Mouse (Mus musculus) neural tube, embryonic 11.5 days (tissue): ENCODE measurements around the gene Mfsd4b1. TPM values are rescaled to one million over a fixed set of nuclear protein-coding genes. Genes with fewer than 3 reads are reported as not detected.

Source experiments
- ATAC-seq: fragments of 200-750 bp; cut with Nextera tagmentation; 2 replicates; pipeline ENCODE4 v1.8.0; 2017; ENCODE audit warnings: moderate number of reproducible peaks, mild to moderate bottlenecking, moderate TSS enrichment, moderate library complexity; ENCODE audit not compliant: insufficient read depth, low FRiP score, low TSS enrichment
- DNase-seq: peaks from one replicate; pipeline ENCODE4 v3.0.0-alpha.2; 2015; ENCODE audit warnings: low spot score
- H3K27ac ChIP-seq: fragments of 300-500 bp; sonication (generic); 2 replicates; pipeline ENCODE4 v1.5.1; 2014; ENCODE audit warnings: low read depth, mild to moderate bottlenecking, low read length
- H3K27me3 ChIP-seq: fragments of 300-500 bp; sonication (generic); 2 replicates; pipeline ENCODE4 v1.6.1; 2014; ENCODE audit warnings: mild to moderate bottlenecking, low read length, mixed read lengths; ENCODE audit not compliant: control insufficient read depth, insufficient read depth
- H3K36me3 ChIP-seq: fragments of 300-500 bp; sonication (generic); 2 replicates; pipeline ENCODE4 v1.6.1; 2014; ENCODE audit warnings: mild to moderate bottlenecking, low read length, moderate library complexity, mixed read lengths; ENCODE audit not compliant: control insufficient read depth, insufficient read depth
- H3K4me1 ChIP-seq: fragments of 300-500 bp; sonication (generic); 2 replicates; pipeline ENCODE4 v1.6.1; 2014; ENCODE audit warnings: low read length, mixed read lengths; ENCODE audit not compliant: control insufficient read depth, insufficient read depth
- H3K4me2 ChIP-seq: fragments of 300-500 bp; sonication (generic); 2 replicates; pipeline ENCODE4 v1.6.1; 2014; ENCODE audit warnings: low read depth, mild to moderate bottlenecking, moderate library complexity
- H3K4me3 ChIP-seq: fragments of 300-500 bp; sonication (generic); 2 replicates; pipeline ENCODE4 v1.5.1; 2014; ENCODE audit warnings: low read depth, low read length
- H3K9ac ChIP-seq: fragments of 300-500 bp; sonication (generic); 2 replicates; pipeline ENCODE4 v1.6.1; 2014; ENCODE audit warnings: mild to moderate bottlenecking, low read length
- H3K9me3 ChIP-seq: fragments of 300-500 bp; sonication (generic); 2 replicates; pipeline ENCODE4 v1.6.1; 2016; ENCODE audit warnings: low read length; ENCODE audit not compliant: control insufficient read depth
- WGBS: fragments of 180-500 bp; shearing (Covaris S2); extraction: QIAGEN DNeasy Blood & Tissue Kit; methylation state at CpG from one replicate; pipeline ENCODE4 v1.1.7; 2014; 5-methylcytosine and 5-hydroxymethylcytosine counted together
- polyA plus RNA-seq: library from polyadenylated mRNA; unstranded; fragments of >200 nt; fragmentation: Nextera tagmentation; extraction: Ambion mirVana; gene quantifications from 2 replicates; pipeline ENCODE4 v1.2.1, GENCODE M21; 2014

The Mfsd4b1 gene
- polyA plus RNA-seq, 1 experiment from 2014 or later = not detected

GRCm38 (mm10) chr10:39991155-39991554 is 33.9 kb downstream of the Mfsd4b1 start:
- H3K9ac ChIP-seq = no peak overlapping the region
- H3K36me3 ChIP-seq = no peaks in the 10 kb centered on the region
- H3K9me3 ChIP-seq = no peaks in the 10 kb centered on the region
- DNase-seq (no peak), ATAC-seq (no peak)
- no peak overlapping the region for H3K4me2 ChIP-seq
- no peak overlapping the region for H3K4me3 ChIP-seq
- H3K27me3 ChIP-seq = no peaks in the 10 kb centered on the region
- WGBS = 80% methylated on average over 4 of the region's 4 CpGs
- H3K4me1 ChIP-seq = no peaks in the 10 kb centered on the region
- H3K27ac ChIP-seq = no peak overlapping the region

GRCm38 (mm10) chr10:39986466-39986865 is 38.6 kb downstream of the Mfsd4b1 start, which contains the start of gene Mfsd4b5:
Gene Mfsd4b5 (minus strand): TSS chr10:39986646.
- H3K4me2 ChIP-seq = no peak within 1 kb of the TSS
- no peak within 1 kb of the TSS for H3K4me3 ChIP-seq
- ATAC-seq = no peak
- no peaks in the 10 kb centered on the region for H3K4me1 ChIP-seq
- DNase-seq = no peak
- H3K27me3 ChIP-seq = no peaks in the 10 kb centered on the region
- no peaks in the 10 kb centered on the region for H3K36me3 ChIP-seq
- no peak within 1 kb of the TSS for H3K27ac ChIP-seq
- no peak within 1 kb of the TSS for H3K9ac ChIP-seq
- 92% methylated on average over 12 of the region's 12 CpGs for WGBS
- no peaks in the 10 kb centered on the region for H3K9me3 ChIP-seq

- H3K36me3 ChIP-seq = no peaks in the 10 kb centered on the region
- WGBS = 68% methylated on average over 5 of the region's 5 CpGs
Measured at GRCm38 (mm10) chr10:39982604-39983003, 42.5 kb downstream of the Mfsd4b1 start.

GRCm38 (mm10) chr10:39978231-39978630 is 46.8 kb downstream of the Mfsd4b1 start:
- no peak overlapping the region for H3K4me3 ChIP-seq
- H3K4me2 ChIP-seq = no peak overlapping the region
- no peak overlapping the region for H3K9ac ChIP-seq
- no peak for DNase-seq
- no peaks in the 10 kb centered on the region for H3K4me1 ChIP-seq
- ATAC-seq = no peak
- H3K27me3 ChIP-seq = no peaks in the 10 kb centered on the region
- no peak overlapping the region for H3K27ac ChIP-seq
- 90% methylated on average over 1 of the region's 1 CpGs for WGBS
- peaks cover 5% of the 10 kb centered on the region; the same call in 1 of the 2 replicates for H3K9me3 ChIP-seq
- no peaks in the 10 kb centered on the region for H3K36me3 ChIP-seq

More at GRCm38 (mm10) chr10:39982604-39983003, 42.5 kb downstream of the Mfsd4b1 start:
- no peak for DNase-seq
- ATAC-seq = no peak
- no peak overlapping the region for H3K4me2 ChIP-seq
- no peak overlapping the region for H3K27ac ChIP-seq
- H3K4me1 ChIP-seq = no peaks in the 10 kb centered on the region
- H3K9me3 ChIP-seq = peaks cover 5% of the 10 kb centered on the region; the same call in 1 of the 2 replicates
- H3K4me3 ChIP-seq = no peak overlapping the region
- H3K27me3 ChIP-seq = no peaks in the 10 kb centered on the region
- no peak overlapping the region for H3K9ac ChIP-seq

GRCm38 (mm10) chr10:39977346-39977745 is 47.7 kb downstream of the Mfsd4b1 start:
- Histone ChIP-seq H3K9ac (no peak overlapping the region), H3K4me2 (no peak overlapping the region), H3K27ac (no peak overlapping the region), H3K36me3 (no peaks in the 10 kb centered on the region), H3K4me1 (no peaks in the 10 kb centered on the region), H3K4me3 (no peak overlapping the region), H3K27me3 (no peaks in the 10 kb centered on the region), H3K9me3 (peaks cover 5% of the 10 kb centered on the region; the same call in 1 of the 2 replicates)
- ATAC-seq (no peak), DNase-seq (no peak)
- 94% methylated on average over 4 of the region's 4 CpGs for WGBS

GRCm38 (mm10) chr10:39975771-39976170 is 49.3 kb downstream of the Mfsd4b1 start:
- H3K27ac ChIP-seq = no peak overlapping the region
- WGBS = 46% methylated on average over 2 of the region's 2 CpGs
- H3K9ac ChIP-seq = no peak overlapping the region
- no peaks in the 10 kb centered on the region for H3K36me3 ChIP-seq
- no peaks in the 10 kb centered on the region for H3K4me1 ChIP-seq
- no peak overlapping the region for H3K4me2 ChIP-seq
- ATAC-seq (no peak), DNase-seq (no peak)
- no peaks in the 10 kb centered on the region for H3K27me3 ChIP-seq
- peaks cover 5% of the 10 kb centered on the region; the same call in 1 of the 2 replicates for H3K9me3 ChIP-seq
- H3K4me3 ChIP-seq = no peak overlapping the region

GRCm38 (mm10) chr10:39974982-39975381 is 50.1 kb downstream of the Mfsd4b1 start:
- H3K4me1 ChIP-seq = no peaks in the 10 kb centered on the region
- no peak overlapping the region for H3K4me2 ChIP-seq
- ATAC-seq (no peak), DNase-seq (no peak)
- H3K9ac ChIP-seq = no peak overlapping the region
- WGBS = 62% methylated on average over 11 of the region's 11 CpGs
- H3K27me3 ChIP-seq = no peaks in the 10 kb centered on the region
- no peak overlapping the region for H3K4me3 ChIP-seq
- peaks cover 5% of the 10 kb centered on the region; the same call in 1 of the 2 replicates for H3K9me3 ChIP-seq
- no peaks in the 10 kb centered on the region for H3K36me3 ChIP-seq
- H3K27ac ChIP-seq = no peak overlapping the region

GRCm38 (mm10) chr10:39967512-39967911 is 57.6 kb downstream of the Mfsd4b1 start:
- WGBS = 85% methylated on average over 3 of the region's 3 CpGs
- Histone ChIP-seq H3K36me3 (no peaks in the 10 kb centered on the region), H3K9ac (no peak overlapping the region), H3K4me1 (no peaks in the 10 kb centered on the region), H3K27me3 (no peaks in the 10 kb centered on the region), H3K4me2 (no peak overlapping the region), H3K9me3 (no peaks in the 10 kb centered on the region), H3K27ac (no peak overlapping the region), H3K4me3 (no peak overlapping the region)
- DNase-seq (peak; percentile 12), ATAC-seq (no peak)

GRCm38 (mm10) chr10:39961906-39962305 is 63.2 kb downstream of the Mfsd4b1 start:
- WGBS = 48% methylated on average over 1 of the region's 1 CpGs
- DNase-seq (no peak), ATAC-seq (no peak)
- H3K9ac ChIP-seq = no peak overlapping the region
- no peaks in the 10 kb centered on the region for H3K9me3 ChIP-seq
- H3K4me3 ChIP-seq = no peak overlapping the region
- H3K27ac ChIP-seq = no peak overlapping the region
- H3K36me3 ChIP-seq = no peaks in the 10 kb centered on the region
- H3K4me1 ChIP-seq = no peaks in the 10 kb centered on the region
- H3K4me2 ChIP-seq = no peak overlapping the region
- no peaks in the 10 kb centered on the region for H3K27me3 ChIP-seq
